Mouse (Mus musculus) cortical plate, adult 2 months (tissue): ENCODE data around the gene Suclg2.

Experiments used
- CTCF ChIP-seq: fragments of 200-500 bp; IDR thresholded peaks from 2 replicates; pipeline ENCODE4 v1.5.1; 2011; ENCODE audit warnings: mild to moderate bottlenecking, control low read depth, low read length; ENCODE audit not compliant: insufficient read depth; ENCODE audit errors: extremely low read depth
- POLR2A ChIP-seq: fragments of 200-500 bp; IDR thresholded peaks from 2 replicates; pipeline ENCODE4 v1.6.1; 2011; ENCODE audit warnings: mild to moderate bottlenecking, low read length, control low read depth; ENCODE audit not compliant: insufficient read depth; ENCODE audit errors: extremely low read depth

GRCm38 (mm10) chr6:95629071-95629470, 89.5 kb downstream of the Suclg2 start:
- TF ChIP-seq POLR2A (no peak), CTCF (no peak)
